Comparison of ENCODE assay signal across 8 mouse cellular contexts in the genomic region with DNA sequence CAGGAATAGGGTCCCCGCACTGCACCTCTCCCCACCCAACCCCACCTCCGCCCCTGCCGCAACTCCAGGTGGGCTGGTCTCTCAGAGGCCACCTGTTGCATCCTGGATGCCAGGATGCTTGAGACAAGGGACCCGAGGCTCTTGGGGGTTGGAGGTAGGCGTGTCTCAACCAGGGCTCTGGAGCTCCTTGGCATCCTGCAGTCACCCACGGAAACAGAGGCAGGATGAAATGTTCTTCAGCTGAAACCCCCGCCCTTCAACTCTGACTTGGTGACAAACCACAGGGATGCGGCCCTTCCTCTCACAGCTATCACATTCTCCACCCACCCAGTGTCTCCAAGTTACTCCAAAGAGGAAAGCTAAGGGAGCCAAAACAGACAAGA. TPM values are rescaled to one million over a fixed set of nuclear protein-coding genes. Genes with fewer than 3 reads are reported as not detected.
A peak's percentile ranks its signal among the peaks of the same experiment; 100 is the strongest.
DNase-seq lines count a peak whose midpoint lies in the region; ATAC-seq and TF ChIP-seq lines count a peak whose summit lies in the region.

No protein-coding gene starts in this region.

- no peak for TF ChIP-seq CTCF in thymus, adult 2 months (IDR thresholded peaks at IDR 0.05; ENCODE audit: borderline replicate concordance, control insufficient read depth, extremely low read depth, insufficient read depth, low read length, poor library complexity)
- no peak for TF ChIP-seq CTCF in forebrain, postnatal 0 days (IDR thresholded peaks at IDR 0.05; ENCODE audit: low read depth)
- TF ChIP-seq CTCF in stomach, postnatal 0 days (IDR thresholded peaks at IDR 0.05; ENCODE audit: low read depth) = no peak

- peaks cover 16% of the 10 kb centered on the region for H3K27me3 ChIP-seq in thymus, adult 2 months (ENCODE audit: control insufficient read depth, insufficient read depth, low read length)
- peaks cover 3% of the 10 kb centered on the region for H3K27me3 ChIP-seq in forebrain, postnatal 0 days (ENCODE audit: insufficient read depth, low read length)
- H3K27me3 ChIP-seq in limb, embryonic 15.5 days = no peaks in the 10 kb centered on the region; the same call in 1 of the 2 replicates
- no peaks in the 10 kb centered on the region for H3K27me3 ChIP-seq in stomach, postnatal 0 days (ENCODE audit: control insufficient read depth, insufficient read depth, low read length)

- peak; percentile 12 for ATAC-seq in forebrain, postnatal 0 days
- ATAC-seq in limb, embryonic 15.5 days (ENCODE audit: insufficient number of reproducible peaks, low FRiP score, low TSS enrichment, low read depth) = no peak
- ATAC-seq in stomach, postnatal 0 days (ENCODE audit: low FRiP score, low TSS enrichment) = no peak

- no peak overlapping the region for H3K27ac ChIP-seq in thymus, adult 2 months (ENCODE audit: control insufficient read depth, insufficient read depth, low read length)
- no peak overlapping the region for H3K27ac ChIP-seq in forebrain, postnatal 0 days (ENCODE audit: low read depth, low read length)
- H3K27ac ChIP-seq in limb, embryonic 15.5 days = peak overlapping the region; percentile 92
- H3K27ac ChIP-seq in stomach, postnatal 0 days (replicated peaks) = peak overlapping the region; percentile 53; the same call in 1 of the 2 replicates

- peaks cover 5% of the 10 kb centered on the region; the same call in 1 of the 2 replicates for H3K4me1 ChIP-seq in thymus, adult 2 months (replicated peaks; ENCODE audit: control insufficient read depth, insufficient read depth, low read length)
- 0 out of 2 replicates have a peak, but pooled peaks cover 6% of the 10 kb centered on the region for H3K4me1 ChIP-seq in forebrain, postnatal 0 days (ENCODE audit: insufficient read depth)
- H3K4me1 ChIP-seq in limb, embryonic 15.5 days = peaks cover 29% of the 10 kb centered on the region
- H3K4me1 ChIP-seq in stomach, postnatal 0 days (replicated peaks; ENCODE audit: control insufficient read depth, insufficient read depth) = peaks cover 3% of the 10 kb centered on the region; the same call in 1 of the 2 replicates

- H3K4me3 ChIP-seq in thymus, adult 2 months (ENCODE audit: control insufficient read depth, insufficient read depth, low read length) = peak overlapping the region; percentile 31; the same call in 1 of the 2 replicates
- peak overlapping the region; percentile 55 for H3K4me3 ChIP-seq in forebrain, postnatal 0 days (ENCODE audit: low read depth, low read length)
- peak overlapping the region; percentile 78 for H3K4me3 ChIP-seq in limb, embryonic 15.5 days
- H3K4me3 ChIP-seq in stomach, postnatal 0 days (ENCODE audit: low read depth, low read length) = peak overlapping the region; percentile 74

- H3K36me3 ChIP-seq in thymus, adult 2 months (ENCODE audit: control insufficient read depth, insufficient read depth, low read length) = no peaks in the 10 kb centered on the region
- no peaks in the 10 kb centered on the region for H3K36me3 ChIP-seq in forebrain, postnatal 0 days (ENCODE audit: insufficient read depth)
- H3K36me3 ChIP-seq in limb, embryonic 15.5 days = no peaks in the 10 kb centered on the region
- H3K36me3 ChIP-seq in stomach, postnatal 0 days (ENCODE audit: control insufficient read depth, insufficient read depth, low read length) = no peaks in the 10 kb centered on the region

- no peak for TF ChIP-seq POLR2A in thymus, adult 2 months (IDR thresholded peaks at IDR 0.05; ENCODE audit: control insufficient read depth, extremely low read depth, insufficient read depth, low read length, poor library complexity)

- peak overlapping the region; percentile 48 for H3K9ac ChIP-seq in forebrain, postnatal 0 days
- H3K9ac ChIP-seq in limb, embryonic 15.5 days = peak overlapping the region; percentile 87
- peak overlapping the region; percentile 80 for H3K9ac ChIP-seq in stomach, postnatal 0 days (ENCODE audit: low read length)

- H3K9me3 ChIP-seq in forebrain, postnatal 0 days (ENCODE audit: low read length) = no peaks in the 10 kb centered on the region
- no peaks in the 10 kb centered on the region for H3K9me3 ChIP-seq in limb, embryonic 15.5 days
- H3K9me3 ChIP-seq in stomach, postnatal 0 days (ENCODE audit: control insufficient read depth, low read length) = no peaks in the 10 kb centered on the region

- 24% methylated on average over 8 of the region's 8 CpGs for WGBS in thymus, adult 2 months
- WGBS in forebrain, postnatal 0 days = 15% methylated on average over 8 of the region's 8 CpGs
- WGBS in limb, embryonic 15.5 days = 11% methylated on average over 8 of the region's 8 CpGs
- 14% methylated on average over 8 of the region's 8 CpGs for WGBS in stomach, postnatal 0 days

- DNase-seq in thymus, adult 2 months = no peak
- DNase-seq in thymus, postnatal 0 days (ENCODE audit: low spot score) = no peak
- no peak for DNase-seq in forebrain, postnatal 0 days
- DNase-seq in stomach, postnatal 0 days (ENCODE audit: low spot score) = no peak
- no peak for DNase-seq in cerebellum, adult 18-20 months
- DNase-seq in urinary bladder, postnatal 36 days (ENCODE audit: low spot score in 2 of 2) = no peak
- no peak for DNase-seq in kidney, postnatal 10 days

- H3K4me2 ChIP-seq in forebrain, postnatal 0 days (ENCODE audit: low read depth) = peak overlapping the region; percentile 100
- H3K4me2 ChIP-seq in limb, embryonic 15.5 days = peak overlapping the region; percentile 85
- H3K4me2 ChIP-seq in stomach, postnatal 0 days (replicated peaks; ENCODE audit: low read depth) = peak overlapping the region; percentile 84

- TF ChIP-seq EP300 in stomach, postnatal 0 days (optimal IDR thresholded peaks at IDR 0.05) = no peak

RNA-seq across cellular contexts. Expression of gene Fgf2, which starts 1.0 kb away (rescaled TPM):
- polyA plus RNA-seq in thymus, adult 2 months (2012; rRNA removed) = 0.45 and 0.66 TPM in 2 replicates
- 0.22 and 1.1 TPM in 2 replicates for polyA plus RNA-seq in thymus, postnatal 0 days (2015; fragmentation: Nextera tagmentation; extraction: Ambion mirVana)
- total RNA-seq in forebrain, postnatal 0 days (2014; rRNA removed) = 1.2 and 1.5 TPM in 2 replicates
- 0.25 and 0.70 TPM in 2 replicates for polyA plus RNA-seq in forebrain, postnatal 0 days (2015; fragmentation: Nextera tagmentation; extraction: Ambion mirVana)
- 5.6 and 7.5 TPM in 2 replicates for polyA plus RNA-seq in limb, embryonic 15.5 days (2015; fragmentation: Nextera tagmentation; extraction: Ambion mirVana)
- polyA plus RNA-seq in stomach, postnatal 0 days (2015; fragmentation: Nextera tagmentation; extraction: Ambion mirVana) = 1.1 and 1.2 TPM in 2 replicates

RNA-seq across cellular contexts. Expression of gene Cetn4, which starts 36.6 kb away (rescaled TPM):
- polyA plus RNA-seq in thymus, adult 2 months (2012; rRNA removed) = 0.09 and 0.33 TPM in 2 replicates
- polyA plus RNA-seq in thymus, postnatal 0 days (2015; fragmentation: Nextera tagmentation; extraction: Ambion mirVana) = 1.8 and 2.6 TPM in 2 replicates
- total RNA-seq in forebrain, postnatal 0 days (2014; rRNA removed) = 1.8 and 5.0 TPM in 2 replicates
- polyA plus RNA-seq in forebrain, postnatal 0 days (2015; fragmentation: Nextera tagmentation; extraction: Ambion mirVana) = 3.9 and 4.1 TPM in 2 replicates
- polyA plus RNA-seq in limb, embryonic 15.5 days (2015; fragmentation: Nextera tagmentation; extraction: Ambion mirVana) = 2.5 and 3.5 TPM in 2 replicates
- polyA plus RNA-seq in stomach, postnatal 0 days (2015; fragmentation: Nextera tagmentation; extraction: Ambion mirVana) = 1.7 and 1.8 TPM in 2 replicates

RNA-seq across cellular contexts. Expression of gene Bbs12, which starts 36.8 kb away (rescaled TPM):
- 1.2 and 1.5 TPM in 2 replicates for polyA plus RNA-seq in thymus, adult 2 months (2012; rRNA removed)
- polyA plus RNA-seq in thymus, postnatal 0 days (2015; fragmentation: Nextera tagmentation; extraction: Ambion mirVana) = 4.6 and 5.0 TPM in 2 replicates
- 6.4 TPM in 2 replicates for total RNA-seq in forebrain, postnatal 0 days (2014; rRNA removed)
- 3.5 and 3.8 TPM in 2 replicates for polyA plus RNA-seq in forebrain, postnatal 0 days (2015; fragmentation: Nextera tagmentation; extraction: Ambion mirVana)
- 6.7 and 8.0 TPM in 2 replicates for polyA plus RNA-seq in limb, embryonic 15.5 days (2015; fragmentation: Nextera tagmentation; extraction: Ambion mirVana)
- 2.4 and 2.9 TPM in 2 replicates for polyA plus RNA-seq in stomach, postnatal 0 days (2015; fragmentation: Nextera tagmentation; extraction: Ambion mirVana)

Comparison
In these comparisons a context has a peak if more than half of its experiments do, and no peak if none do; other contexts are left out.
1. H3K27ac ChIP-seq: peak in limb, embryonic 15.5 days (single experiment) and stomach, postnatal 0 days (single experiment); none in thymus, adult 2 months (single experiment) and forebrain, postnatal 0 days (single experiment).
2. Peak in every context shown above with its lines, with median percentiles within 50 percentile points of each other: H3K4me3 ChIP-seq, H3K4me2 ChIP-seq and H3K9ac ChIP-seq.